Mouse (Mus musculus): Measurements from ENCODE around the gene Atrn.

Atrn gene

DNA sequence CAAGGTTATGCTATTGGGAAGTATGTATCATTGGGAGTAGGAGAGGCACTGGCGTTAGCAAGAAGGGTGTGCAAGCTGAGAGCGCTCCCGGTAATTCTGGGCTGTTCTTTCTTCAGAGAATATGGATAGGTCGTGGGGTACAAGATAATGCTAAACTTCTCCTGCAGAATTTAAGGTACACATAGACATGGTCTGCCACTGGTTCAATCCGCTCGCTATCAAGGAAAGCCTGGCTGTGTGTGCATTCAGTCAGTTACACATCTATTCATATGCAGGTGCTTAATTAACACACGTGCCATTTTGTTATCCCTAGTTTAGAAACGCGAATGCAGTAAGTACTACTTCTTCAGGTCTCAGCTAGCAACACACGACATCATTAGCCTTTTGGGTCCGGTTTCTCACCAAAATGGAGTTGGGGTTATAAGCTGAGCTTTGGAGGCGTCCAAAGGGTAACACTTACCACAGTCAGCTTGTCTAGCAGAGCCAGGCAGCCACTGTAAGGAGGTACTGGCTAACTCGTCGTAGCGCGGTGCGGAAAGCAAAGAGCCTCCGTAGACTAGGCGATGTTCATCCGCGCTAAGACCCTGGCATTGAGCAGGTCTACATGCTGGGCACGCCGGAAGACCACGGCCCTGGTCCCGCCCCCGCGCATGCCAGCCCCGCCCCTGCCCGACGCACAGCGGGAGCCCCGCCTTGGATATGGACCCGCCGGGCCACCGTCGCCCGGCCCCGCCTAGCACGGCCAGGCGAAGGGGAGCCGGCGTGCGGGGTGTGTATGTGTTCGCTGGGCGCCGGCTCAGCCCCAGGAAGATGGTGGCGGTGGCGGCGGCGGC lies at the start of gene Atrn, which contains the start of gene 4930402H24Rik:
Gene Atrn, plus strand, starts transcription at position 745 of the 833 bp plus-strand sequence.
Gene 4930402H24Rik, minus strand, starts transcription at position 656 of the 833 bp plus-strand sequence.
- DNase-seq (ENCODE audit: low read depth) = peak; percentile 79

DNA sequence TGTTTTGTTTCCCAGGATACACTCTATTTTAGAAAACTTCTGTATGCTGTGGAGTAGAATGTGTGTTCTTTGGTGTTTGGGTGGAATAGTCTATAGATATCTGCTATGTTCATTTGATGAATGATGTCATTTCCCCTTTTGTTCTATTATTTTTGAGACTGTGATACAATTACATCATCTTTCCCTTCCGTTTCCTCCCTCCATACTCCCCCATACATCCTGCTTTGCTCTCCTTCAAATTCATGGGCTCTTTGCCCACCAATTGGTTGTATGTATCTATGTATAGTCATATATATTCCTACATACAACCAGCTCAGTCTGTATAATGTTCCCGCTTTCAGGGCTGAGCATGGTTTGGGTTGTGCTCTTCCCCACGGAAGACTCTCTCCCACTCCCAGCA lies 44.2 kb upstream of the Atrn start:
- no peak for DNase-seq (ENCODE audit: low read depth)

DNA sequence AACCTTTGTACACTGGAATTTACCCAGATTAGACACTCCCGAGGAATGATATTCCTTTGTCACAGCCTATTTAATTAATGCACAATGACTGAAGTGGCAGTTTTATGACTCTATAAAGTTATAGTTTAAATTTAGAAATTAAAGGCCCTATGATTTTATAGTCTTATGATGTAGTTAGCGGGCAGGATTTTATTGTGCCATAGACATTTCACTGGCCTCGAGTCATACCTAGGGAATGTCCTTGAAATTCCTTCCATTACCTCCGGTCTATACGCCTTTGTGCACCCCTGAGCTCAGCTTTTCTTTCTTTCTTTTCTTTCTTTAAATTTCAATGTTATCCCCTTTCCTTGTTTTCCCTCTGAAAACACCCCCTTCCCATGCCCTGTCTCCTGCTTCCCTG lies 35.4 kb upstream of the Atrn start:
- no peak for DNase-seq (ENCODE audit: low read depth)

DNA sequence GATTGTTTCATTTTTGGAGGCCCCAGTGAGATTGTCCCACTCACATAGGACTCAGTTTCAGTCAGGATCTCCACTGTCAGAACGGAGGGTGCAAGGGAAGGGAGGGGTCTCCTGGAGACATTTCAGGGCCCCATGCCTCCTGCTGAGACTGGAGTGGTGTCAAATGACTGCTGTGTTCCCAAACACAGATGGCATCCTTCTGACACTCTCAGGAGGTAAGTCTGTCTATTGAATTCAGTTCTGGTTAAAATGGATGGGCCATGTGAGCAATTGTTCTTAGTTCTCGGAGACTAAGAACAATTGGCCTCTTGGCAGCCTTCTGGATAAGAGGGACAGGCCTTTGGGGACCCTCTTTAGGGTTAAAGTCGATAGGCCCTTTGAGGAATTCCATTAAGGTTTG lies 28.9 kb upstream of the Atrn start:
- DNase-seq (ENCODE audit: low read depth) = no peak

DNA sequence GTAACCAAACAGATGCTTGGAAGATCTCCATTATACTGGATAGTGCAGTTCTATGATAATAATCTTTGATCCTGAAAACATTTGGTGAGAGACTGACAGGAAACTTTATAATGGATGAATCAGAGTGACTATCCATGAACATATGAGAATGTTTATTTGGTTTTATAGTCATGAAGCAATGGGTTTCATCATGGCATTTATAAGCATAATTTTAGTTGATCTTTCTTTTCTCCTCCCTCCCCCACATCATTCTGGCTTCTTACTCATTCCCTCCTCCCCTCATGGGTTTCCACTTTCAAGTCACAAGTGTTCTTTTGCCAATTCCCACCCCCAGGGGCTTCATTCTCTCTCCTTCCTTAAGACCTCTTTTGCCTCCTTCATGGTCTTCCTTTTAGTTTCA lies 19.3 kb upstream of the Atrn start:
- DNase-seq (ENCODE audit: low read depth) = no peak

DNA sequence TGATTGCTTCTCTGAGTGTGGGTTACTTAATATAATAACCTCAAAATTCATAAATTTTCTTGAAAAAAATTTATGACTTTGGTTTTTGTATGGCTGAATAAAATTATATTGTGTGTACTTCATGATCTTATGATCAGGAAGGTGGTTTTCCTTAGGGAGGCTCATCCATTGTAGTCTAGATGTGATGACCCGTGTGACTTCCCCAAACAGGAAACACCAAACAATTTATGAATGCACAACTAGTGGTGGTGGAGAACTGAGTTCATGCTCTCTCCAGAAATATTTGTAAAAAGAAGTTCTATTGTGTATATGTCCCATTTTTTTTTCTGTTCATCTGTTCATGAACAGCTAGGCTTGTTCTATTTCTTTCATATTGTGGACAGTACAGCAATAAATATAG lies 18.8 kb upstream of the Atrn start:
- no peak for DNase-seq (ENCODE audit: low read depth)

DNA sequence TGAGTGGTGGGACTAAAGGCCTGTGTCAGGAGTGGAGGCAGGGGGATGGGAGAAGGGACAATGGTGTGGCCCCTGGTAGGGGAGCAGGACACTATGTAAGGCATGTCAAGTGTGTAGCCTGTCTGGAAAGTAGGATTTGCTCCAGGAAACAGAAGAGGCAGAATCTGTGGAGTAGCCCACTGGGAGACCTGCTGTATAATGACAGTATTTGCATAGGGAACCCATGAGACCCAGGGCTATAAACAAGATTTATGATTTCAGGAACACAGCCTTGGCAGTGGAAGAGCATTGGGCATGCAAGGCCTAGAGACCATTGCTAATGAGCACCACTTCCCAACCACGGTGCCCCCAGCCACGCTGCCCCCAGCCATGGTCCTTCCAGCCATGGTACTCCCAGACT lies 9.4 kb upstream of the Atrn start:
- DNase-seq (ENCODE audit: low read depth) = no peak

DNA sequence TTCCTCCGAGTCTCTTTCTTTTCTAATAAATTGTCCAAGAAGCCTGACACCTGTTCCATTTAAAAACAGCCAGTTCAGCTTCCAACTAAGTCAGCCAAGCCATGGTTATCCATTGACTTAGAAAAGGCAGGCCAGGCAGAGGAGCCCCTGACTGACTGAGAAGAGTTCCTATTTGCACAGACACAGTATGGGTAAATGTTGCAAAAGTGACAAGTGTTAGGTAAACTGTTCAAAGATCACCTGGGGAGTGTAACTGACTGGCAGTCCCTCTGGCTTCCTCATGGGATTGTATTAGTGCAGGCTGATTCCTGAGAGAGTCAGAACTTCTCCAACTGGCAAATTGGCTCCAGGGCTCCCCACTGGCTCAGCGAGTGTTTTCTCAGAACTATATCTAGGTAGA lies 8.4 kb upstream of the Atrn start:
- no peak for DNase-seq (ENCODE audit: low read depth)

DNA sequence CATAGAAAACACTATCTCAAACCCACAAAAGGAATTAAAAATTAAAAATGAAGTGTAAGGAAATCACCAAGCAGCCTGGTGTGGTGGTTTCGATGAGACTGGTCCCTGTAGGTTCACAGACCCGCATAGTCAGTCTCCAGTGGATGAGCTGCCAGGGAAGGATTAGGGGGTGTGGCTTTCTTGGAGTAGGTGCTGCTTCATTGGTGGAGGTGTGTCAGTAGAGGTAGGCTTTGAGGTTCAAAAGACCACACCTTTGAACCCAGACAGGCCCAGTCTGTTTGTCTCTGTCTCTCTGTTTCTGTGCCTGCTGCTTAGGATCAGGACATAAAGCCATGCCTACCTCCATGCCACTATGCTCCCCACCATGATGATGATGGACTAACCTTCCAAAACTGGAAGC lies 7.5 kb upstream of the Atrn start:
- DNase-seq (ENCODE audit: low read depth) = no peak

DNA sequence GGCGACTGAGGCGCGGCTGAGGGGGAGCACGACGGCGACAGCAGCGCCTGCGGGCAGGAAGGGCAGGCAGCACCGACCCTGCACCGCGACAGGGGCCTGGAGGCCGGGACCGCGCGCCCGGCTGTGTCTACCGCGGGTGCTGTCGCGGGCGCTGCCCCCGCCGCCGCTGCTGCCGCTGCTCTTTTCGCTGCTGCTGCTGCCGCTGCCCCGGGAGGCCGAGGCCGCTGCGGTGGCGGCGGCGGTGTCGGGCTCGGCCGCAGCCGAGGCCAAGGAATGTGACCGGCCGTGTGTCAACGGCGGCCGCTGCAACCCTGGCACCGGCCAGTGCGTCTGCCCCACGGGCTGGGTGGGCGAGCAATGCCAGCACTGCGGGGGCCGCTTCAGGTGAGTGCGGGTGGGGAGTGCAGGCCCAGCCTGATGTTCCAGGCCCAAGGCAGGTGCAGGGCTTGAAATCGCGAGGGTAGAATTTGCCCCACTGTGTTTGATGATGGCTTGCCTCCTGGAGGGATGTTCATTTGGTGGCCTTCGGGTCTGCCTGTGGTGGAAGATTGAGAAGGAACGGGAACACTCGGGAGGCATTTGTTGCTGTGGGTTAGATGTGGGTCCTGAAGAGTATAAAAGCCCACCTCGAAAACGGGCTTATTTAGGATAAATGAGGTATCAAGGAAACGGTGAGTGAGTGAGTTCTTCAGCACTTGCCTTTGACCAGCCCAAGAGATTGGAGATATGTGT lies 455 bp downstream of the Atrn start:
- no peak for DNase-seq (ENCODE audit: low read depth)

DNA sequence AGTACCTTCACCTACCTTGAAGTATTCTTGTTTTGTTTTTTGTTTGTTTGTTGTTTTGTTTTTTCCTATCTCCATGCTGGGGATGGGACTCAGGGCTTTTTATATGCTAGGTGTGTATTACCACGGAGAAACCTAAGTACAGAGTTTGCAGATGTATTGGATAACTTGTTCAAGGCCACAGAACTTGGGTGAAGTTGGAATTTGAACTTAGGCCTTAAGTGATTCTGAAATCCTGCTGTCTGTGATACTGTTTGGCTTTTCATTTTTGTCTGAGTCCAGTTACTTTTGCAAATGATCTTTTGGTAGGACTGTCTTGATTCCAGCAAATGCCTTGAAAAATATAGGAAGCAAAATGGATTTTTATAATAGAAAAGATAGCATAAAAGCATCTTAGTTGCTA lies 5.4 kb downstream of the Atrn start:
- DNase-seq (ENCODE audit: low read depth) = no peak

DNA sequence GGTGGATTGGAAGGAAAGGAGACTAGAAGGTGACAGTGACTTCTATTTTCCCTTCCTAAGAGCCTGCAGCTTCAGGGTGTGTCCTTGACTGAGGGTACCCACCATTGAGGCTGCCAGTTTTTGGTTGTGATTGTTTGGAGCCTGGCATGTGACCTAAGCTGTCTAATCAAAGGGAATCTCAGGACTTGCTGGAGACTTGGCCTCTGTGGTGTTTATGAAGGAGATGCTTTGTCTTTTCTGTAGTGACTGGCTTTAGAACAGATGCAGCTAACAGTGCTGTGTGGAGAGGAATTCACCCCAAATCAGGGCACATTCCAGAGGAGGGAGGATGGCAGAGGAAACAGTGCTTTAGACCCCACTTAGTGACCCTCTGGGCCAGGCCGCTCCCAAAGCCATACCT lies 8.6 kb downstream of the Atrn start:
- DNase-seq (ENCODE audit: low read depth) = no peak

DNA sequence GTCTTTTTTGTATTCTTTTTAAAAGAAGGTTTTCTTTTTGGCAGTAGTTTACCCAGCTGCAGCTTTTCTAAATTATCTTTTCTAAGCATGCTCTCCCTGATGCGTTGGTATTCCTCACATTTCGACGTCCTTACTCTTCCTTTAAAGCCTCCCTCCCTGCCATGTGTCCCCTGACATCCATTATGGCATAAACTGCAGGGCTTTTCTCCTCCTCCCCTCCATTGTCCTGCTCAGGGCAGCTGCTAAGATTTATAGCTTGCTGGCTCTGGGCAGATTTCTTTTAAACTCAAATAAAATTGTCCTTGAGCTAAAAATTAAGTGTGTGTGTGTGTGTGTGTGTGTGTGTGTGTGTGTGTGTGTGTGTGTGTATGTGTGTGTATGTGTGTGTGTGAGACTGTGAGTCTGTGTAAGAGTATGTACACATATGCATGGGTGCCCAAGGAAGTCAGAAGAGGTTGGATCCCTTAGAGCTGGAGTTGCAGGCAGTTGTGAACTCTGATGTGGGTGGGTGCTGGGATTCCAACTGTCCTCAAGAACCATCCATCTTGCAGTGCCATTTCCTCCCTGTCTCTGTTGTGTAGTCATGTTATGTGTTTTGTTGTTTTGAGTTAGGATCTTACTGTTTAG lies 10.3 kb downstream of the Atrn start:
- DNase-seq (ENCODE audit: low read depth) = no peak

DNA sequence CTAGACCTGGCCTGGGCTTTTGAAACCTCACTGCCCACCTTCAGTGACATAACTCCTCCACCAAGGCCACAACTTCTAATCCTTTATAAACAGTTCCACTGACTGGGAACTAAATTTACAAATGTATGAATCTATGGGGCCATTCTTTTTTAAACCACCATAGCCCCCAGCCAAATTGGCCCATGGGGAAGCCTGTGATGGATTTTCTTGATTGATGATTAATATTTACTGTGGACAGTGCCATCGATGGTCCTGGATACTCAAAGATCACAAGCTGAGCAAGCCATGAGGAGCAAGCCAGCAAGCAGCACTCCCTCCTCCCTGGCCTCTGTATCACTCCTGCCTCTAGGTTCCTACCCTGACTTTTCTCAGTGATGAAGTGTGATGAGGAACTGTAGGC lies 11.4 kb downstream of the Atrn start:
- no peak for DNase-seq (ENCODE audit: low read depth)

DNA sequence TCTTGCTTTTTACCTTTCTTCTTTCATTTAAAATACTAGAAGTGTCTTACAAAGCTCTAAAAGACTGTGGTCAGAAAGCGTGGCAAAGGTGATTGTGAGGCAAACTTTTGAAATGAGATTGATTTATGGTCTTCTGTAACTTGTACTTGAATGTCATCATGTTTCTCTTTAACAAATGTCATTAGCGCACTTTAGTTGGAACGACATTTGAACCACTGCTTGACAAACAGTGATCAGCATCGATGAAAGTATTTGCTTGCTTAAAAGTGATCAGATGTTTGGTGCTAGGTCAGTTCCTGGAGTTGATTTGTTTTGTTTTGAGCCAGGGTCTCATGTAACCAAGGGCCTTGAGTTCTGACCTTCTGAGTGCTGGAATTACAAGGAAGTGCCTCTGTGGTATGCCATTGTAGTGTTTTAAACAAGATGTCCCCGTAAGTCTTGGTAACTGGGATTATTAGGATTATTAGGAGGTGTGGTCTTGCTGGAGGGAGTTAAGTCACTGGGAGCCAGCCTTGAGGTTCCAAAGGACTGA lies 12.8 kb downstream of the Atrn start:
- no peak for DNase-seq (ENCODE audit: low read depth)

DNA sequence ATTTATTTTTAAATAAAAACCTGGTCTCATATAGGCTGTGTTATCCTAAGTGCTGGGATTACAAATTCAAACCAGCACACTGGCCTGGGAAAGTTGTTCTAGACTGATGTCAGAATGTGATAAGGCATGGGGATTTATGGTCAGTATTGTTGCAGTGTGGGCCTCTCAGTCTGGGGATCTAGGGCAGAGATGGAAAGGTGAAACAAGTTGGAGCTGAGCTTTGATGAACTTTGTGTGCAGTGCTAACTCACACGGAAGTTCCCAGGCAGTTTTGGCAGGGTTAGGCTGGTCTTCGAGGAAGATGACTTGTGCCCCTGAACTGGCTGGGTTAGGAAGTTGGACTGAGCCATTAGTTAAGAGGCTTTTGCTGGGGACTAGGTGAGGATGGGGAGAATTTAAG lies 18.7 kb downstream of the Atrn start:
- no peak for DNase-seq (ENCODE audit: low read depth)

DNA sequence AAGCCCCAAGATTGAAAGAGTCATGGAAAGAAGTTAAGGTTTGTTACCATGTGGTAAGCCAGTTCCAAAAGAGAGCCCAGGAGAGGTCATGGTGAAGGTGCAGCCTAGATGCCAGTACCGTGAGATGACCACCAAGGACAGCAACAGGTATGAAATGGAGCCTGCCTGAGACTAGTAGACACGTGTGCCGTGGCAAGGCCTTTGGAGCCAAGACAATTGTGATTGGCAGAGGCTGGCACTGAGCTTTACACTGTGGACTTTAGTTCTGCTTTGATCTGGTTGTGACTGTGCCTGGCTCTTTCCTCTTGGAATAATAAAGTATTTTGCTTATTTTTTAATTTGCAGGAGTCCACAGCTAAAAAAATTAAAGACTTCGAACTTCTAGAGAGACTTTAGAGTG lies 21.7 kb downstream of the Atrn start:
- DNase-seq (ENCODE audit: low read depth) = no peak

DNA sequence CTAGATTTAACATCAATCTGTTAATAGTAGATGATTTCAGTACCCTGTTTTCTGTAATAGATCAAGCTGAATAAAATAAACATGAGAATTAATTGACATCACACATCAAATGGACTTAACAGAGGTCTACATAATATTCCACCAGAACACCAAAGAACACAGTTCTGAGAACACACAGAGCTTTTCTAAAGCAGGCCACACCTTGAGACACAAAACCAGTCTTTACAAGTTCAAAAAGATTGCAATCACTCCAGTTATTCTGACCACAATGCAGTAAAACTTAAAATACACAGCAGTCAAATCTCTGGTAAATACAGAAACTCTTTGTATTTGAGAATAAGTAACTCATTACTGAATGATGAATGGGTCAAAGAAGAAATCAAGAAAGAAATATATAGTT lies 22.2 kb downstream of the Atrn start:
- DNase-seq (ENCODE audit: low read depth) = no peak

DNA sequence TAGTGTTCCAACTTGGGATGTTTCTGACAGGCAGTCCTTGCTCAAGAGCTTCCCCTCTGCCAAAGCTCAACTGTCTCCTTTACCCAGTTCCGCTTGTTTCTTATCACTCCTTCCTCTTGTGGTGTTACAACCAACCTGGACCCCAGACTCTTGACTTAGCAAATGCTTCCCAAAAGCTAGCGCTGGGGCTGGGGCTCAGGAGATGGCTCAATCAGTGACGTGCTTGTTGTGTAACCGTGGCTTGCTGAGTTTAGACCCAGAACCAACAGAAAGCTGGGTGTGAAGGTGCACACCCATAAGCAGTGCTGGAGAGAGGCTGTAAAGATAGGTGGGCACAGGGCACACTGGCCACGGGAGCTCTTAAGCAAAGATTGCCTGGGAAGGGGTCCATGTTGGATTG lies 23.7 kb downstream of the Atrn start:
- no peak for DNase-seq (ENCODE audit: low read depth)

DNA sequence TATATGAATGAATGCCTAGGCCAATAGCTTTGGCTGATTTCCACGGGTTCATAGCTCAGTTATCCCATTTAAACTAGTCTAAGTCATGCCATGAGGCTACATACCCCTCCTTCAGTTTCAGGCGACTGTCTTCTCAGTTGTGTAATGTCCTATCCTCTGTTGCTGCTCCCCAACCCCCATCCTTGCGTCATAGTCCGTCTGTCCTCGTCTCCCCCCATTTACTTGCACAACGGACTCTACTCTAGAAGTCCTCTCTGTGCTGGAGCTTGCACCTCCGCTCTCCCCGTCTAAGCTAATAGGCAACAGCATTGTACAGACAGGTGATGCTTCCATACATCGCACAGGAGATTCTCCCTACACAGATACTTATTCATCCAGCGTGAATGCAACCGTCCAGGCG lies 26.6 kb downstream of the Atrn start:
- DNase-seq (ENCODE audit: low read depth) = no peak

DNA sequence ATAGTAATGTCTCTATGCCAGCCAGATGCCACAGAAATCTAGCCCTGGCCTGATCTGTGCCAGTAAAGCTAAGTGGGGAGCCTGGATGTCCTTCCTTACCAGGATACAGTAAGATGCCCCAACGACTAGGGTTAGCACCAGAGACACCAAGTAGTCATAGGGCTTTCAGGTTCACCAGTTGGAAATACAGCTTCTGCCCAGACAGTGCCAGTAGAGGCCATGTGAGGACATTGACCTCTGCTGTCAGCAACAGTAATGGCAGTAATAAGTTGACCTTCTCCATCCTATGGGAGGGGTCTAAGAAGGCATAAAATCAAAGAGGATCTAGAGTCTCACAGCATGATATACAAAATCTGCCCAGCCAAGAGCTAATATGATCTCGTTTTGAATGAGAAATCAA lies 43.5 kb downstream of the Atrn start:
- DNase-seq (ENCODE audit: low read depth) = no peak

DNA sequence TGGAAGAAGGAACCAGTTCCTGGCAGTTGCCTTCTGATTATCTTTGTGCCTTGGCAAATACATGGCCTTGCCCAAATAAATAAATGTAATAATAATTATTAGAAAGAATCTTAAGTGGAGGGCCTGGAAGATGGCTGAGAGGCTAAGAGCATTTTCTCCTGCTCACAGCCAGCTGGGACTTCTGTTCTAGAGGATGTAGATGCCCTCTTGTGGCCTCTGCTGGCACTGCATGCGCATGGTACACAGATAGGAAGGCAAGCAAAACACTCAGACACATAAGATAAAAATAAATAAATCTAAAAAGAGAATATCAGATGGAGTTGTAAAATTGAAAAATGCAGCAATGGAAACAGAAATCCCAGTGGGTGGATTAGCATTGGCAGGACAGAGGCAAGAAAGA lies 44.3 kb downstream of the Atrn start:
- peak; percentile 68 for DNase-seq (ENCODE audit: low read depth)

DNA sequence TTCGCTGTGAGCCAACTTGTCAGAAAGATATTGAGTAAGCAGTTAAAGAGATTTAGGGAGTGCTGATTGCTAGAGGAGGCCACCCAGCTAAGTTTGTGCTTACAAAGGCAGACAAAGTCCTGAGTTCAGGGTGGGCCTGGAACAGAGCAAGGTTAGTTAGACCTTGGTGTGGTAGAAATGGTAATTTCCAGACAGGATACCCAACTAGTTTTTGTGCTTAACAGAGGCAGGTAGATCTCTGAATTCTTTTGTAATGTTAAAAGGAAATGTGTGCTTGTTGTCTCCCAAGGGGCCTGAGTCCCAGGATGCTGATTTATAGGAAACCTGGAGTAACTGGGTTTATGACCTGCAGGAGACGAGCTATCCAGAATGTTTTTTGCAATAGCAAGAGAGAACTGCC lies 52.6 kb downstream of the Atrn start:
- no peak for DNase-seq (ENCODE audit: low read depth)
